Mouse (Mus musculus) forebrain, postnatal 0 days (tissue): ENCODE data around the gene Wwox. TPM values are rescaled to one million over a fixed set of nuclear protein-coding genes. Genes with fewer than 3 reads are reported as not detected.

ENCODE experiments used
- ATAC-seq: fragments of 200-750 bp; cut with Nextera tagmentation; 2 replicates; pipeline ENCODE4 v1.8.0; 2017; ENCODE audit warnings: mild to moderate bottlenecking, moderate library complexity
- DNase-seq: peaks from one replicate; pipeline ENCODE4 v3.0.0-alpha.2; 2015
- H3K27ac ChIP-seq: fragments of 300-500 bp; sonication (generic); 2 replicates; pipeline ENCODE4 v1.5.1; 2014; ENCODE audit warnings: low read depth, mild to moderate bottlenecking, antibody characterized with exemption, low read length, moderate library complexity, mixed read lengths
- H3K27me3 ChIP-seq: fragments of 300-500 bp; sonication (generic); 2 replicates; pipeline ENCODE4 v1.6.1; 2014; ENCODE audit warnings: mild to moderate bottlenecking, low read length, mixed read lengths; ENCODE audit not compliant: insufficient read depth
- H3K36me3 ChIP-seq: fragments of 300-500 bp; sonication (generic); 2 replicates; pipeline ENCODE4 v1.6.1; 2014; ENCODE audit warnings: mild to moderate bottlenecking, moderate library complexity; ENCODE audit not compliant: insufficient read depth
- H3K4me1 ChIP-seq: fragments of 300-500 bp; sonication (generic); 2 replicates; pipeline ENCODE4 v1.6.1; 2014; ENCODE audit warnings: antibody characterized with exemption; ENCODE audit not compliant: insufficient read depth
- H3K4me2 ChIP-seq: fragments of 300-500 bp; sonication (generic); 2 replicates; pipeline ENCODE4 v1.6.1; 2014; ENCODE audit warnings: low read depth, mild to moderate bottlenecking, moderate library complexity
- H3K4me3 ChIP-seq: fragments of 300-500 bp; sonication (generic); 2 replicates; pipeline ENCODE4 v1.5.1; 2014; ENCODE audit warnings: low read depth, low read length, mixed read lengths
- H3K9ac ChIP-seq: fragments of 300-500 bp; sonication (generic); 2 replicates; pipeline ENCODE4 v1.6.1; 2014; ENCODE audit warnings: mild to moderate bottlenecking
- H3K9me3 ChIP-seq: fragments of 300-500 bp; sonication (generic); 2 replicates; pipeline ENCODE4 v1.6.1; 2016; ENCODE audit warnings: low read length
- CTCF ChIP-seq: sonication (generic); IDR thresholded peaks from 2 replicates; pipeline ENCODE4 v1.5.1; 2016; ENCODE audit warnings: antibody characterized with exemption, control low read depth, low read depth
- WGBS: fragments of 180-500 bp; shearing (Covaris S2); extraction: QIAGEN DNeasy Blood & Tissue Kit; methylation state at CpG from one replicate; pipeline ENCODE4 v1.1.7; 2014; 5-methylcytosine and 5-hydroxymethylcytosine counted together
- polyA plus RNA-seq: library from polyadenylated mRNA; unstranded; fragments of >200 nt; fragmentation: Nextera tagmentation; extraction: Ambion mirVana; gene quantifications from 2 replicates; pipeline ENCODE4 v1.2.1, GENCODE M21; 2015
- total RNA-seq: library from RNA; depleted of rRNA; stranded (reverse); fragments of >200 nt; gene quantifications from 2 replicates; pipeline ENCODE4 v1.2.3, GENCODE M21; 2014

Gene Wwox
- total and polyA plus RNA-seq, 2 experiments from 2014 or later, result 13.2 to 17.3 TPM

GRCm38 (mm10) chr8:114716546-114717255 lies 277.2 kb downstream of the Wwox start:
- WGBS, result 78% methylated on average over 14 of the region's 14 CpGs
- Histone ChIP-seq H3K27me3 (0 out of 2 replicates have a peak, but pooled peaks cover 3% of the 10 kb centered on the region), H3K4me3 (no peak overlapping the region), H3K9me3 (no peaks in the 10 kb centered on the region), H3K4me1 (no peaks in the 10 kb centered on the region), H3K9ac (no peak overlapping the region), H3K36me3 (no peaks in the 10 kb centered on the region), H3K4me2 (no peak overlapping the region), H3K27ac (no peak overlapping the region)
- no peak for TF ChIP-seq CTCF
- ATAC-seq (no peak), DNase-seq (no peak)

DNA sequence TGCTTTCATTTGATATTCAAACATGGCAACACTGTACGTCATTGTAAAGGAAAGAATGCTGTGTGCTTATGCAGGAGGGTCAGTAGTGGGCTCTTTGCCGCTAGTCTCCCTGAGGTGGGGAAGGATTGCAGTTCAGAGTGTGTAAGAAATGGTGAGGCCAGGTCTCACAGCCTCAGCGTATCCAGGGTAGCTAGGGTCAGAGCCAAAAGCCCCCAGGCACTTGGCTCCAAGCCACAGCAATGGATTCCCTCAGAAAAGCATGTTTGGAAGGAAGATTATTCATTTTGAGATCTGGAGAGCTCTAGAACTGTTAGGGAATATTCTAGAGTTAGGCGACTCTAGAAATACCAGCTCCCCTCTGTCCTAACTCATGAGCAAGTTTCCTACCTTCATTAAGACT lies 279.4 kb downstream of the Wwox start:
- H3K36me3 ChIP-seq, result no peaks in the 10 kb centered on the region

GRCm38 (mm10) chr8:114722611-114723010 lies 283.2 kb downstream of the Wwox start:
- H3K27ac ChIP-seq, result no peak overlapping the region
- no peak overlapping the region for H3K4me3 ChIP-seq
- 66% methylated on average over 5 of the region's 5 CpGs for WGBS
- no peaks in the 10 kb centered on the region for H3K36me3 ChIP-seq
- 0 out of 2 replicates have a peak, but pooled peaks cover 3% of the 10 kb centered on the region for H3K27me3 ChIP-seq
- DNase-seq (no peak), ATAC-seq (no peak)
- no peaks in the 10 kb centered on the region for H3K4me1 ChIP-seq
- no peaks in the 10 kb centered on the region for H3K9me3 ChIP-seq
- H3K4me2 ChIP-seq, result no peak overlapping the region
- no peak for TF ChIP-seq CTCF
- H3K9ac ChIP-seq, result no peak overlapping the region

More for the DNA sequence above, 279.4 kb downstream of the Wwox start:
- Histone ChIP-seq H3K27ac (no peak overlapping the region), H3K27me3 (0 out of 2 replicates have a peak, but pooled peaks cover 3% of the 10 kb centered on the region), H3K4me1 (no peaks in the 10 kb centered on the region), H3K4me2 (no peak overlapping the region), H3K9ac (no peak overlapping the region), H3K9me3 (no peaks in the 10 kb centered on the region), H3K4me3 (no peak overlapping the region)
- WGBS, result 69% methylated on average over 4 of the region's 4 CpGs
- no peak for TF ChIP-seq CTCF
- DNase-seq, result no peak
- no peak for ATAC-seq

DNA sequence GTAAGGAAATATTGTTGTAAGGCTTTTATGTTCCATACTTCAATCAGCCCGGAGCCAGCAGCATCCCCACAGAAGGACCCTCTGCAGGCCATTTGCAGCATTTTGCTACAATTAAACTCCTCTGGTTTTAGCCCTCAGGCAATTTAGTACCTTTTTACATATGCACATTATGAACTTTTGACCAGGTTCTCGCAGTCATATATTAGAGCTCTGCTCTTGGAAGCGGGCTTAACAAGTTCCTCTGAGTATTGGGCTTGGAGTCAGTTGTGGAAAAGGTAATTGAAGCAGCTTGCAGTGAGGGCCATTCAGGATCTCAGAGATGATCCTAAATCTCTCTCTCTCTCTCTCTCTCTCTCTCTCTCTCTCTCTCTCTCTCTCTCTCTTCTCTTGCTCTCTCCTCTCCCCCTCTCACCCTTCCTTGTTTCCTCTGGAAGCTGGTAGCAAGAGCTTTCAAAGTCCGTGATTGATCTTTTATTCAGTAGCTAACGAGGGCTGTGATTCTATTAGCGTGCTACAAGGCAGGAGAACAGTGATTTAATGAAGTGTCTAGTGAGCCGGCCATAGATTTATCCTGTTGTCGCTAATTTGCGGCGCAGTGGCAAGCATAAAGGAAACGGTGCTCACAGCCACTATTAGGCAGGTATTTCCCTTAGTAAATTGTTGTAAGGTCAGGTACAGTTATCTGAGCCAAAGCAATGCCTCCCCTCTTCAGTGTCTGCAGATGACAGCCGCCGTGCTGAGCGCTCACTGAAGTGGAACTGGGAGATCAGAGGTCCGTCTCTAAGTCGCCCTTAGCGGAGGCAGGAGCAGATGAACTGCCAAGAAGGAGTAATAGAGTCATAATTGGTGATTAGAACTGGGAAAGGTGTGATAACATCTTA lies 292.0 kb downstream of the Wwox start:
- Histone ChIP-seq H3K27ac (no peak overlapping the region), H3K4me1 (0 out of 2 replicates have a peak, but pooled peaks cover 3% of the 10 kb centered on the region), H3K4me3 (no peak overlapping the region), H3K36me3 (no peaks in the 10 kb centered on the region), H3K9ac (no peak overlapping the region), H3K4me2 (peak overlapping the region; percentile 27; the same call in 1 of the 2 replicates), H3K9me3 (no peaks in the 10 kb centered on the region), H3K27me3 (peaks cover 11% of the 10 kb centered on the region; the same call in 1 of the 2 replicates)
- DNase-seq, result no peak
- 7% methylated on average over 17 of the region's 17 CpGs for WGBS
- TF ChIP-seq CTCF, result peak; percentile 2; the same call in 1 of the 2 replicates
- no peak for ATAC-seq

DNA sequence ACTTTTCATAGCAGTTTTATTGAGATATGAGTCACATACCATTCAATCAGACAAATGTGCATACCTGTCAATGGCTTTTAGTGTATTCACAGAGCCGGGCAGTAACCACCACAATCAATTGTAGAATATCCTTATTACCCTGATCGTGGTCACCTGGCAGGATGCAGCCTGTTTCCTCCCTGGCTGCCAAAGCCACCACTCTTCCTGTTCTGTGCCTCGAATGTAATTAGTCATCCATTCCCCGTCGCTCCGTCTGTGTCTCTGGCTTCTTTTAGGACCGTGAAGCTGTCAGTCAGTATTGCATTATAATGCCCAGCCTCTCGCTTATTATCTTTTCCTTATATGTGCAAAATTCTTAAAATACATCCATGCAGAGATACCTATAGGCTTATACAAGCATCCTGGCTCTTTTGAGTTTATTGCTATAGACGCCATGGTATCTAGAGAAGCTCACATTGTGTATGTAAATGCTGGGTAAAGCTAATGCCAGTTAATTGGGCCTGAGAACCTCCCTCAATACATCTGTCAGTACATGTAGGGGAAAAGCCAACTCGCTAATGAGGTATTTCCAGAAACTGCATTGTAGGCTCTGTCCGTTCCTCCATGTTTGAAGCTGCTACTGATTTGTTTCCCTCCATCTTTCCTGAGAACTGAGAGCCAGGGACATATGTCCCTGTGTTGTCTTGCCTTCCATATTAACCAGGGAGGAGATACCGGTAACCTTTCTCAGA lies 303.9 kb downstream of the Wwox start:
- Histone ChIP-seq H3K4me1 (no peaks in the 10 kb centered on the region), H3K27me3 (no peaks in the 10 kb centered on the region), H3K36me3 (no peaks in the 10 kb centered on the region), H3K27ac (no peak overlapping the region), H3K9me3 (peaks cover 5% of the 10 kb centered on the region), H3K4me2 (no peak overlapping the region), H3K9ac (no peak overlapping the region), H3K4me3 (no peak overlapping the region)
- WGBS, result 31% methylated on average over 12 of the region's 12 CpGs
- ATAC-seq, result no peak
- no peak for TF ChIP-seq CTCF
- DNase-seq, result peak; percentile 9

DNA sequence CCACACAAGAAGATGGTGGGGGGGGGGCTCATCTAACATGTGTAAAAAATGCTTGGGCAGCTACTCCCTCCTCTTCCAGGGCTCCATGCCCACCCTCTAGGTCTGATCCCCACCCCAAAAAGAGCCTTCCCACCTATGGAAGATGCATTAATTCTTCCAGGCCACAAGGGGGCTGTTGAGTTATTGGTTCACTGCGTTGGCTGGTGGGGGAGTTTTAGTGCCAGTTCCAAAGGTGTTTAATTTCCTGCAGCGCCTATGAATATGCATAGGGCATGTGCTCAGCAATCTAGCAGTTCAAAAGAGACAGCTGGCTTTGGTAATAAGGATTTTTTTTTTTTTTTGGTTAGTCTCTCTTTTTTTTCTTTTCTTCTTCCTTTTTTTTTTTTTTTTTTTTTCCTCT lies 306.9 kb downstream of the Wwox start:
- H3K4me1 ChIP-seq, result no peaks in the 10 kb centered on the region
- ATAC-seq, result peak; percentile 48; the same call in 1 of the 2 replicates
- H3K36me3 ChIP-seq, result no peaks in the 10 kb centered on the region
- no peaks in the 10 kb centered on the region for H3K9me3 ChIP-seq
- H3K27ac ChIP-seq, result no peak overlapping the region
- DNase-seq, result peak; percentile 11
- TF ChIP-seq CTCF, result peak; percentile 40
- H3K4me2 ChIP-seq, result no peak overlapping the region
- H3K4me3 ChIP-seq, result no peak overlapping the region
- H3K27me3 ChIP-seq, result no peaks in the 10 kb centered on the region
- 34% methylated on average over 2 of the region's 2 CpGs for WGBS
- no peak overlapping the region for H3K9ac ChIP-seq
